Mouse (Mus musculus) naive thymus-derived CD4-positive, alpha-beta T cell, adult 2 months (primary cell): ENCODE measurements around the gene 4930404N11Rik.

Source experiments
- DNase-seq: peaks from one replicate; pipeline ENCODE4 v3.0.0-alpha.2; 2011; ENCODE audit warnings: low read depth

Gene 4930404N11Rik

GRCm38 (mm10) chr10:81365672-81366476 is at the start of gene 4930404N11Rik:
TSS of gene 4930404N11Rik (minus strand) at chr10:81365816.
- DNase-seq, result no peak

DNA sequence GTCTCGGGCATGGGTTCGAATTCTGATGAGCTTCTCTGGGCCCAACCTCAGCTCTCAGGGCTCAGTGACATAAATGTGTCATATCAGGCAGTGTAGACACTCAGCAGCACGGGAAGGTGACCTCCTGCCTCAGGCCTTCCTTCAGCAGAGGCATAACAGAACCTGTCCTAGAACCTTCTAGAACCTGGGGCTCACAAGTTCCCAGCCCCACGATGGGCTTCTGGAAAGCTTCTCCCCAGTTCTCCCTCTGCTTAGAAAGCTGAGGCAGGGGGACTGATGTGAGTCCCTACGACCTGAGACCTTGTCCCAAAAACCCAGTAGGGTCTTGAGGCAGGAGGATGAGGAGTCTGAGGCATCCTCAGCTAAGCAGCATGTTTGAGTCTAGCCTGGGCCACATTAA is 49.5 kb upstream of the 4930404N11Rik start:
- DNase-seq, result no peak

GRCm38 (mm10) chr10:81414682-81415081 is 49.1 kb upstream of the 4930404N11Rik start:
- no peak for DNase-seq

GRCm38 (mm10) chr10:81413310-81414261 is 48.0 kb upstream of the 4930404N11Rik start:
- DNase-seq, result no peak

- DNase-seq, result no peak
These were observed 47.1 kb upstream of the 4930404N11Rik start for GRCm38 (mm10) chr10:81412586-81413309.

- DNase-seq, result no peak
These were observed 46.1 kb upstream of the 4930404N11Rik start for GRCm38 (mm10) chr10:81411471-81412400.

DNA sequence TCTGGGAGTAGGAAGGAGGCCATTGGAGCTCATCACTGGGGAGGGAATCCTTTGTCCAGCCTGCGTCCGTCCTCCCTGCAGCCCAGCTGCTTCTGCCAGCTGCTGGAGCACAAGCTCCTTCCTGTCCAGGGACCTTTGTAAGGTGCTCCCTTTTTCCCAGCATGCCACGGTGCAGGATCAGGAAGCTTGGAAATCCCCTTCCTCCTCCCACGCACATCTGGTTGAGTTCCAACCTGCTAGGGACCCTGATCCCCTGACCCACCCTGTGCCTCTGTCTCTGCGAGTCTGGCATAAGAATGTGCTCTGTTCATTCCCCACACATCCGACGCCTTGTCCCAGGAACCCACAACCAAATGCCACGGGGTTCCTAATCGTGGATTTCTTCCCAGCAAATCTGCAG is 45.4 kb upstream of the 4930404N11Rik start:
- DNase-seq, result no peak

- DNase-seq, result no peak
These were observed 44.7 kb upstream of the 4930404N11Rik start for GRCm38 (mm10) chr10:81410350-81410749.

GRCm38 (mm10) chr10:81409330-81409729 is 43.7 kb upstream of the 4930404N11Rik start:
- no peak for DNase-seq

- peak; percentile 83 for DNase-seq
These were observed 43.3 kb upstream of the 4930404N11Rik start for GRCm38 (mm10) chr10:81408871-81409291.

DNA sequence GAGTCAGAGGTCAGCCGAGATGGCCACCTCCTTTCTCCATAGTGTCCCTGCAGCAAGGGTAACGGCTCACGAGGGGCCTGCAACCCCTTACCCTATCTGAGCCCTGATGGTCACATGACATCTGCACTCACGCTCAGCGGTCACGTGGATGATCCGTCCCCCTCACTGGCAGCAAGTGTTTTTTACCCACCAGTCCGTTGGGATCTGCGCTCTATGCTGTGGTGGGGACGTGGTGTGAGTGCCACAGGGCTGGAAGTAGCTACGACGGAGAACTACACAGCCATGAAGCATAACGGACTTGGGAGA is 42.8 kb upstream of the 4930404N11Rik start:
- DNase-seq, result no peak

- DNase-seq, result peak; percentile 51
These were observed 42.2 kb upstream of the 4930404N11Rik start for GRCm38 (mm10) chr10:81407539-81408423.

- DNase-seq, result no peak
These were observed 41.2 kb upstream of the 4930404N11Rik start for GRCm38 (mm10) chr10:81406504-81407440.

DNA sequence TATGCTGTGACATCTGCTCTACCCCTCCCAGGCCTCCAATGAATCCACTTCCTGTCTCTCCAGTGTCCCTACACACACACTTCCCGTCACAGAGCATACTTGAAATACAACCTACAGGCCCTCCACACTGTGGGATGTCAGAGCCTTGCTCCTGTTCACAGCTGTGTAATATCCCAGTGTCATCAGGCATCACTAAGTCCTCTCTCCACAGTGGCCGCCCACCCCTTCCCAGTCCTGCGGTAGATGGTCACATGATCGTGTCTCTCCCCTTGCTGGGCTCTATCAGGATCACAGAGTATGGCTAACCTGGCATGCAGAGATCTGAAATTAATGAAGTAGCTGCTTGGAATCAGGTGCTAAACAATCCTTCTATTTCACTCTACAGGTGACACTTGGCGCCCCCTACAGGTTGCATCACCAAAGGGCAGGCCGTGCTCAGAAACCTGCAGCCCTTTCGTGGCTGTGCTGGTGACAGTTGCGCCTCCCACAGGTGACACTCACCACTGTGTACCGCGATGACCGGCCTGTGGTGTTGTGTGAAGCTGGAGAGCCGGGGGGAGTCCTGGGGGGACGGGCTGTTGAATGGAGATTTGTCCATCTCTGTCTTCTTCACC is 40.1 kb upstream of the 4930404N11Rik start:
- peak; percentile 82 for DNase-seq

DNA sequence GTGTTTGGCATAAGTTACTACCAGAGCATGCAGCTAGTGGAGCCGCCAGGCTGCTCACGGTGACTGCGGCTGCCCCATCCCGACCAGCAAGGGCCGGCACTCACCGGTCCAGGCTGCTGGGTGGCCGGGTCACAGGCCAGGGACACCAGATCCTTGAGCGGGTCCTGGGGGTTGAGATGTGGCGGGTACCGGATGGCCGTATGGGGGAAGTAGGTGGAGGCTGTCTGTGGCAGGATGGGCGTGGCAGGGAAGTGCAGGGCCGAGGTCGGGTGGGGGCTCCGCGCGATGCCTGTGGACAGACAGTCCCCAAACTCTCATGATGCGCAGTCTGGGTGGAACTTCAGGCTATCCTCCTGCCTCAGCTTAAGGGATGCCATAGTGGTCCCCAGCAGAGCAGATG is 39.1 kb upstream of the 4930404N11Rik start:
- no peak for DNase-seq

- DNase-seq, result no peak
These were observed 38.5 kb upstream of the 4930404N11Rik start for GRCm38 (mm10) chr10:81404082-81404481.

DNA sequence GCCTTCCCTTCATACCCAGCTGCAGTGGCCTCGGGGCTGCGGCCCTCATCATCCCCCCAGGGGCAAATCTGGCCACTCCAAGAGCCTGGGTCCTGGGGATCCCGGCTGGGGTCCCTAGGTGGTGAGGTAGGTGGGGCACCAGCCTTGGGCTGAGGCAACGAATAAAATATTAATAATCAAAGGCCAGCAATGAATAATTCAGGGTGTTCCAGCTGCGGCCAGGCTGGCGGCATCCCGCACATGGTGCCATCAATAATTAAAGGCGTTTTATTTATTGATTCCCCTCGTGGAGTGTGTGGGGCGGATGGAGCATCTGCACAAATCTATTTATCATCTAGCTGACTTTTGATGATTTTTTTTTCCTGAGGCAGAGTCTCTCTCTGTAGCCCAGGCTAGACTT is 37.9 kb upstream of the 4930404N11Rik start:
- DNase-seq, result no peak

GRCm38 (mm10) chr10:81402227-81402765 is 36.7 kb upstream of the 4930404N11Rik start:
- DNase-seq, result no peak
